Mouse (Mus musculus) small intestine, adult 2 months (tissue): Measurements from ENCODE around the gene Kat2a. TPM values are rescaled to one million over a fixed set of nuclear protein-coding genes. Genes with fewer than 3 reads are reported as not detected.

ENCODE experiments used
- H3K27ac ChIP-seq: fragments of 200-500 bp; 2 replicates; pipeline ENCODE4 v1.5.1; 2012; ENCODE audit warnings: low read depth, low read length, control low read depth, inconsistent platforms; ENCODE audit not compliant: insufficient read depth
- H3K27me3 ChIP-seq: fragments of 200-500 bp; 2 replicates; pipeline ENCODE4 v1.6.1; 2012; ENCODE audit warnings: mild to moderate bottlenecking, moderate library complexity, low read length, inconsistent platforms; ENCODE audit not compliant: control insufficient read depth, insufficient read depth
- H3K36me3 ChIP-seq: fragments of 200-500 bp; 2 replicates; pipeline ENCODE4 v1.6.1; 2012; ENCODE audit warnings: mild to moderate bottlenecking, low read length, control low read depth, inconsistent platforms; ENCODE audit not compliant: control insufficient read depth, insufficient read depth
- H3K4me1 ChIP-seq: fragments of 200-500 bp; 2 replicates; pipeline ENCODE4 v1.6.1; 2012; ENCODE audit warnings: low read length, inconsistent platforms, mixed read lengths; ENCODE audit not compliant: control insufficient read depth, insufficient read depth, insufficient read length
- H3K4me3 ChIP-seq: fragments of 200-500 bp; 2 replicates; pipeline ENCODE4 v1.5.1; 2012; ENCODE audit warnings: low read depth, mild to moderate bottlenecking, control low read depth, inconsistent platforms, low read length, moderate library complexity
- CTCF ChIP-seq: fragments of 200-500 bp; IDR thresholded peaks from 2 replicates; pipeline ENCODE4 v1.5.1; 2012; ENCODE audit warnings: low read depth, mild to moderate bottlenecking, control low read depth, inconsistent platforms, low read length, moderate library complexity, mixed read lengths; ENCODE audit not compliant: insufficient replicate concordance, insufficient read length; ENCODE audit errors: extremely low read depth
- POLR2A ChIP-seq: fragments of 200-500 bp; IDR thresholded peaks from 2 replicates; pipeline ENCODE4 v1.6.1; 2012; ENCODE audit warnings: low read depth, mild to moderate bottlenecking, control low read depth, inconsistent platforms, low read length, moderate library complexity
- WGBS: fragments of 180-500 bp; shearing (Covaris S2); methylation state at CpG from one replicate; pipeline ENCODE4 v1.1.7; 2018; 5-methylcytosine and 5-hydroxymethylcytosine counted together
- polyA plus RNA-seq: library from polyadenylated mRNA; depleted of rRNA; stranded (reverse); fragments of >200 nt; gene quantifications from 2 replicates; pipeline ENCODE4 v1.2.3, GENCODE M21; 2012

Kat2a gene
- polyA plus RNA-seq, 1 experiment: 12.2 TPM

GRCm38 (mm10) chr11:100754693-100755057 is 42.4 kb upstream of the Kat2a start:
- WGBS: 89% methylated on average over 3 of the region's 3 CpGs
- H3K27ac ChIP-seq: no peak overlapping the region
- TF ChIP-seq POLR2A (no peak), CTCF (no peak)
- peaks cover 8% of the 10 kb centered on the region for H3K27me3 ChIP-seq
- no peaks in the 10 kb centered on the region for H3K36me3 ChIP-seq
- H3K4me3 ChIP-seq: no peak overlapping the region
- peaks cover 6% of the 10 kb centered on the region for H3K4me1 ChIP-seq

GRCm38 (mm10) chr11:100754021-100754692 is 41.9 kb upstream of the Kat2a start:
- Histone ChIP-seq H3K27me3 (peaks cover 3% of the 10 kb centered on the region), H3K36me3 (no peaks in the 10 kb centered on the region), H3K27ac (no peak overlapping the region), H3K4me1 (peaks cover 3% of the 10 kb centered on the region), H3K4me3 (no peak overlapping the region)
- 74% methylated on average over 12 of the region's 12 CpGs for WGBS
- TF ChIP-seq POLR2A (no peak), CTCF (no peak)

- 27% methylated on average over 10 of the region's 10 CpGs for WGBS
- Histone ChIP-seq H3K4me1 (peaks cover 2% of the 10 kb centered on the region; the same call in 1 of the 2 replicates), H3K27me3 (no peaks in the 10 kb centered on the region), H3K27ac (no peak overlapping the region), H3K4me3 (no peak overlapping the region), H3K36me3 (no peaks in the 10 kb centered on the region)
- TF ChIP-seq POLR2A: no peak
- no peak for TF ChIP-seq CTCF
Observed at GRCm38 (mm10) chr11:100752294-100752693, 40.0 kb upstream of the Kat2a start.

GRCm38 (mm10) chr11:100750127-100750526 is 37.9 kb upstream of the Kat2a start:
- H3K4me3 ChIP-seq: no peak overlapping the region
- TF ChIP-seq POLR2A: no peak
- no peak for TF ChIP-seq CTCF
- H3K27me3 ChIP-seq: no peaks in the 10 kb centered on the region
- 85% methylated on average over 16 of the region's 16 CpGs for WGBS
- H3K4me1 ChIP-seq: peaks cover 2% of the 10 kb centered on the region; the same call in 1 of the 2 replicates
- H3K36me3 ChIP-seq: no peaks in the 10 kb centered on the region
- no peak overlapping the region for H3K27ac ChIP-seq

GRCm38 (mm10) chr11:100749469-100749868 is 37.2 kb upstream of the Kat2a start:
- Histone ChIP-seq H3K4me1 (peaks cover 2% of the 10 kb centered on the region; the same call in 1 of the 2 replicates), H3K36me3 (no peaks in the 10 kb centered on the region), H3K4me3 (no peak overlapping the region), H3K27me3 (no peaks in the 10 kb centered on the region), H3K27ac (no peak overlapping the region)
- no peak for TF ChIP-seq CTCF
- TF ChIP-seq POLR2A: no peak
- 31% methylated on average over 25 of the region's 25 CpGs for WGBS

GRCm38 (mm10) chr11:100748620-100749019 is 36.4 kb upstream of the Kat2a start:
- Histone ChIP-seq H3K27ac (no peak overlapping the region), H3K36me3 (no peaks in the 10 kb centered on the region), H3K4me3 (no peak overlapping the region), H3K4me1 (peaks cover 2% of the 10 kb centered on the region; the same call in 1 of the 2 replicates), H3K27me3 (no peaks in the 10 kb centered on the region)
- WGBS: 32% methylated on average over 4 of the region's 4 CpGs
- TF ChIP-seq CTCF: no peak
- TF ChIP-seq POLR2A: no peak

GRCm38 (mm10) chr11:100747114-100747513 is 34.8 kb upstream of the Kat2a start:
- no peak overlapping the region for H3K4me3 ChIP-seq
- peaks cover 2% of the 10 kb centered on the region; the same call in 1 of the 2 replicates for H3K4me1 ChIP-seq
- 56% methylated on average over 5 of the region's 5 CpGs for WGBS
- no peak overlapping the region for H3K27ac ChIP-seq
- H3K27me3 ChIP-seq: no peaks in the 10 kb centered on the region
- TF ChIP-seq CTCF (no peak), POLR2A (no peak)
- H3K36me3 ChIP-seq: no peaks in the 10 kb centered on the region
